Mouse (Mus musculus): ENCODE data around the gene Ak1. TPM values are rescaled to one million over a fixed set of nuclear protein-coding genes. Genes with fewer than 3 reads are reported as not detected.

Ak1 gene
- not detected for polyA plus RNA-seq (2017; shearing (Covaris generic))

DNA sequence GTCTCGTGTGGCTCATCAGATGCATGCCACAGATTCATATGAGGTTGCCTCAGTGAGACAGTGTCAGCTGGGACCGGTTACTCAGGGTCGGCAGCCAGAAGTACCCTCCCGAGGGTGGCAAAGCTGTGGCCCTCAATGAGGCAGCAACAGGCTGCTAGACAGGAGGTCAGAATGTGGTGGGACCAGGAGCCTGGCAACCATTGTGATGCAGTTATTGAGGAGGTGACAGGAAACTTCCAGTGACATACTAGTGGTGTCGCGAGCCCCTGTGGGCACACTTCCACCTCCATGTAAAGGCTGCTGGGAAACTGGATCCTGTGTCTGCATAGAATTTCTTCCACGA lies at the start of gene Ak1:
Ak1 (plus strand) TSS at position 242 of the 343 bp plus-strand sequence.

DNA sequence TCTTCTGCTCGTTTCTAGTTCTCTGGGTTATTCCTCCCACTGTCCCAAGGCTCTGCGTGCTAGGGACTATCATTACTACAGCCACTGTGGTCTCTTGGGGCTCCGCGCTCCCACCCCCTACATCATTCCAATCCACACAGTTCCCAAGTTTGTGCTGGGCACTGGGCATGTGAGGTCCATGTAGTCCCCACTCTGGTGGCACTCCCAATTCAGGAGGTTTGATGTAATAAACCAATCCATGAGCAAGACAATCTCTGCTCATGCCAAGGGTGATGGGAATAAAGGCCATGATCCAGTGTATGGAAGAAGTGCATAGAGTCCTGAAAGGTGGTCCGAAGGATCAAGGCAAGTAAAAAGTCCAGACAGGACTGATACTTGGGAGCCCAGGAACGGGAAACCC lies 47.1 kb upstream of the Ak1 start, which contains the start of gene Pip5kl1:
Pip5kl1 (plus strand) TSS at position 301 of the 400 bp plus-strand sequence.

DNA sequence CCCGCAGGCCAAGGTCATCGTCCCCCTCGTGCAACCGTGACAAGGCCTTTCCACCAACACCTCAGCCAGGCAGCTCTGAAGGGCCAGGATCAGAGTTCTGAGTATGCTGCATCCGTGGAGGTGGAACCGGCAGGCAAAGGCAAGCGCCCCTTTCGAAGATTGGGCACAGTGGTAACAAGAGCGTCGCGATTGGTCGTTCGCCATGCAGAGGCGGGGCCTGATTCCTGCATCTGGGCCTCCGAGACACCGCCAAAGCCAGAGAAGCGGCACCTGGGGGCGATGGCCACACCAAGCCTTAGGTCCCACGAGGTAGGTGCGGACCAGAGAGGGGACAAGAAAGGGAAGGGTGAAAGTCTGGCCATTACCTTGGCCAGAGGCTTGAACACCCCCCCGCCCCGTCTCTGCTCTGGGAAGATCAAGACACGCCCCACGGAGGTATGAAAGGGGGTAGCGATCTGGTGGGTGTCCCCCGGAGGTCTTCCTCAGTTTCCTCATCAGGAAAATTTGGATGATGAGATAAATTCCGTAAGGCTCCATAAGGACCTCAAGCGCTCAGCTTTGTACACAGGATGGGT lies 45.9 kb upstream of the Ak1 start, which contains the start of gene 9430097D07Rik:
9430097D07Rik (minus strand) TSS at position 99 of the 575 bp plus-strand sequence.

DNA sequence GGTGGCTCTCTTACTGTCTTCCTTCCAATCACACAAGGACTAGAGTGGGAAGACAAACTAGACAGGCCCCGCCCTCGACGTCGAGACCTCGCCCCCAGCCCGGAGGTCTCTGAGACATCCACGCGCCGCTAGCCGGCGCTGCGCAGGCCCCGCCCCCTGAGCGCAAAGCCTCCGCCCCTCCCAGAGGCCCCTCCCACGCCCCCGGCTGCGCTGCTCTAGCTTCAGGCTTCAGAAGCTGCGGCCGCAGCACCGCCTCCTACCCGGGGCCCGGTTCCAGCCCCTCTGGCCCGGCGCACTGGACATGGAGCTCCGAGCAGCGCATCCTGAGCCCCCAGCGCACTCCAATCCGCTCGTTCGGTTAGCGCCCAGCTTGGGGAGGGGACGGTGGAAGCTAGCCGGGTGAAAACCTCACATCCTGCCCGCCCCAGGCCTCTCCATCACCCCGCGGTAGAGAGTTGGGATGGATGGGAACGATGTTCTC lies 34.6 kb upstream of the Ak1 start, which contains the start of gene St6galnac4:
St6galnac4 (plus strand) TSS at position 225 of the 481 bp plus-strand sequence.

DNA sequence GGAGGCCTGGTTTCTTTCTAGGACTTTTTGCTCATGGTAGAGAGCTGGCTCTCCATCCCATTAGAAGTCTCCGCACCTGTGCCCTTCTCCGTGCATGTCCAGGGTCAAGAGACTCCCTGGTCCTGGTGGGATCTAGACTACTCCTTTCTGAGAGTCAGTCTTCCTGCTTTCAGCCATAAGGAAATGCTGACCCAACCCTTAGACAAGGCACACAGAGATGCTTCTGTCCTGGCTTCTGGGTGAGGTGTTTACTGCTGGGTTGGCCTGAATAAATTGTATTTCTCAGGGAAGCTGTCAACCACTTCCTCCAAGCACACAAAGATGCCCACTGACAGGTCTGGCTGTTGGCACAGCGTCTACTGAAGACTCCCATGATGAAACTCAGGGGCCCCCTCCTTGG lies 22.1 kb upstream of the Ak1 start, which contains the start of gene St6galnac6:
St6galnac6 (plus strand) TSS at position 301 of the 400 bp plus-strand sequence.

DNA sequence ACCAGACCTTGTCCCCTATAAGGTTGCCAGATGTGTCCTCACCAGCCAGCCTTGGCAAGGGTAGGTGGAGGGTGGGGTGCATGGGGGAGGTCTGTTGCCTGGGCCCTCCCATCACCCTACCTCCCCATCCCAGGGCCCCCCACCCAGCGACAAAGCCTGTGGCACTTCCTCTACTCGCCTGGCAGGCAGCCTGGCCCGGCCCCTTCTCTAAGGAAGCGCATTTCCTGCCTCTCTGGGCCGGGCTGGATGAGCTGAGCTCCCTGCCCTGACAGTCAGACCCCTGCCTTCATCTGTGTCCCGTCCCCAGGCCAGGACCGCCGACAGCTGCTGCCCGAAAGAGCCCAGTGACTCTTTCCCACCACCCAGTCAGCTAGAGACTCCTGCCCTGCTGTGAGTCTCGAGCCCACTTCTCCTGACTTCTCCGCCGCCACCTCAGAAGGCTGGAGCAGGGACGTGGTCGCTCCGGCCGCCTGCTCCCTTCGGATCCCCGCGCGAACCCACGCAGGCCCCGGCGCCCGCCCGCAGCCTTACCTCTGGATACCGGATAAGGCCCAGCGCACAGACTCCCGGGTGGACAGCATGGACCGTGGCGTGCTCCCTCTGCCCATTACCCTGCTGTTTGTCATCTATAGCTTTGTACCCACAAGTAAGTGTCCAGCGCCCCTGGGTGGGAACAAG lies 25.0 kb downstream of the Ak1 start, which contains the start of gene Eng:
Eng (plus strand) TSS at position 217 of the 678 bp plus-strand sequence.

Other genes starting within 250 kb of the Ak1 start
- 88.4 TPM for gene 1110008P14Rik, start 239.8 kb upstream of the Ak1 start, polyA plus RNA-seq (2017; shearing (Covaris generic))
- not detected for gene Lcn2, start 233.5 kb upstream of the Ak1 start, polyA plus RNA-seq (2017; shearing (Covaris generic))
- gene Ptges2, start 225.9 kb upstream of the Ak1 start, polyA plus RNA-seq (2017; shearing (Covaris generic)): 2.1 TPM
- 9.3 TPM for gene Naif1, start 171.3 kb upstream of the Ak1 start, polyA plus RNA-seq (2017; shearing (Covaris generic))
- gene Slc25a25, start 170.3 kb upstream of the Ak1 start, polyA plus RNA-seq (2017; shearing (Covaris generic)): 3.6 TPM
- gene Fam102a, start 86.4 kb upstream of the Ak1 start, polyA plus RNA-seq (2017; shearing (Covaris generic)): 67.8 TPM
- gene Dpm2, start 50.9 kb upstream of the Ak1 start, polyA plus RNA-seq (2017; shearing (Covaris generic)): 161 TPM
- not detected for gene Pip5kl1, start 47.0 kb upstream of the Ak1 start, polyA plus RNA-seq (2017; shearing (Covaris generic))
- gene 9430097D07Rik, start 46.1 kb upstream of the Ak1 start, polyA plus RNA-seq (2017; shearing (Covaris generic)): not detected
- gene St6galnac4, start 34.7 kb upstream of the Ak1 start, polyA plus RNA-seq (2017; shearing (Covaris generic)): 57.7 TPM
- gene St6galnac6, start 22.0 kb upstream of the Ak1 start, polyA plus RNA-seq (2017; shearing (Covaris generic)): 3.9 TPM
- 0.07 TPM for gene Eng, start 24.8 kb downstream of the Ak1 start, polyA plus RNA-seq (2017; shearing (Covaris generic))
- 22.8 TPM for gene Fpgs, start 82.4 kb downstream of the Ak1 start, polyA plus RNA-seq (2017; shearing (Covaris generic))
- 27.3 TPM for gene Cdk9, start 91.3 kb downstream of the Ak1 start, polyA plus RNA-seq (2017; shearing (Covaris generic))
- 126 TPM for gene Sh2d3c, start 99.3 kb downstream of the Ak1 start, polyA plus RNA-seq (2017; shearing (Covaris generic))
- 0.50 TPM for gene 6330409D20Rik, start 119.3 kb downstream of the Ak1 start, polyA plus RNA-seq (2017; shearing (Covaris generic))
- gene Tor2a, start 135.5 kb downstream of the Ak1 start, polyA plus RNA-seq (2017; shearing (Covaris generic)): 54.6 TPM
- gene Ttc16, start 153.9 kb downstream of the Ak1 start, polyA plus RNA-seq (2017; shearing (Covaris generic)): 1.6 TPM
- gene Ptrh1, start 154.0 kb downstream of the Ak1 start, polyA plus RNA-seq (2017; shearing (Covaris generic)): 6.0 TPM
- gene Cfap157, start 162.7 kb downstream of the Ak1 start, polyA plus RNA-seq (2017; shearing (Covaris generic)): not detected
- gene Stxbp1, start 225.5 kb downstream of the Ak1 start, polyA plus RNA-seq (2017; shearing (Covaris generic)): 3.5 TPM

Measured in CD4-positive, CD25-positive, alpha-beta regulatory T cell, adult 9 weeks (primary cell).